Mouse (Mus musculus) central nervous system, embryonic 11.5 days (tissue): ENCODE results near the gene Slc17a1. TPM values are rescaled to one million over a fixed set of nuclear protein-coding genes. Genes with fewer than 3 reads are reported as not detected.

Experiments used
- polyA plus RNA-seq: library from polyadenylated mRNA; depleted of rRNA; stranded (reverse); fragments of >200 nt; gene quantifications from 2 replicates; pipeline ENCODE4 v1.2.3, GENCODE M21; 2012; rRNA removed

Gene Slc17a1
- polyA plus RNA-seq, result 0.02 TPM in 1 of 2 replicates, not detected in the other

DNA sequence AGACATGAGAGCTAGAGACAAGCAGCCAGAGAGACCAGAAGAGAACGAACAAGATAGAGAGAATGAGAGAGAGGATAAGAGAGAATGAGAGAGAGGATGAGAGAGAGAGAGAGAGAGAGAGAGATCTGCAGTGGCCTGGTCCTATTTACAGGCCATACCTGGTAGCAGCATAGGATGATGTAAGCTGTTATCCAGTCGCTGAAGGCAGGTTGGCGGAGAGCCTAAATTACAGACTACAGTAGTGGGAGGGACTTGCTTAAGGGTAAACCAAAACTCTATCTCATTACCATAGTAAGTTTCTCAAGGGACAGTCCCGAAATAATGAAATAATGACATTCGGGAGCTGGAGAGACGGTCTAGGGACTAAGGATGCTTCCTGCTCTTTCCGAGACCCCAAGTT is at the start of gene Slc17a1:
Slc17a1 (plus strand) TSS at position 346 of the 400 bp plus-strand sequence.

DNA sequence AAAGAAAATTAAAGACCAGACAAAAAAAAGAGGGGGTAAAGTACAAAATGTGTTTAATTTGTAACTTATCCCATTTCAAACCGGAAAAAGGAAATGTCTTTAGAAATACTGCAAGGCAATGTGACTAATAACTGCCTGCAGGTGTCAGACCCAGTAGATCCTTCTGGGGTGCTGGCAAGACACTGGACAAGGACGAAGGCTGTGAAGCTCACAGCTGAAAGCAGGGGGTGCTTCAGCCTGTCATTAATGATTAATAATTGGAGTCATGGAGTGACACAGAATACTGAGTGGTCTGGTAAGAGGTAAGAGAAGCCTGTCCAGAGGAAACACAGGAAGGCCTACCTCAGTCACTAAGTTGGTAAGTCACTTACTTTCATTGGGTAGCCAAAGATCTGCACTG is 28.2 kb upstream of the Slc17a1 start, which contains the start of gene Slc17a3:
Slc17a3 (plus strand) TSS at position 127 of the 400 bp plus-strand sequence.

GRCm38 (mm10) chr13:23914376-23915167 is 47.0 kb downstream of the Slc17a1 start, which contains the start of gene Slc17a4:
Gene Slc17a4, minus strand, starts transcription at chr13:23915009.

GRCm38 (mm10) chr13:23933421-23934210 is 66.1 kb downstream of the Slc17a1 start, which contains the start of gene Hist1h2ba:
Gene Hist1h2ba, minus strand, starts transcription at chr13:23934156.

DNA sequence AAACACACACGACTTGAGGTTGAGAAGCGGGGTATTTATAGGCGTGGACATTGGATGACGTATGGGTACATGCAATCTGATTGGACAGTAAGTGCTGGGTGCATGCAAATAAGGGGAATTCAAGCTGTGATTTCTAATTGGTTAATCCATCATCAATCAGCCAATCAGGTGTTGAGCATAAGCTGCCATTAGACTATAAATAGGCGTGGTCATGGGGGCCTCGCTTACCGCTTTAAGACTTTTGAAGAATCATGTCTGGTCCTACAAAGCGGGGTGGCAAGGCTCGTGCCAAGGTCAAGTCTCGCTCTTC is 66.6 kb downstream of the Slc17a1 start, which contains the start of gene Hist1h2aa:
Hist1h2aa (plus strand) TSS at position 252 of the 310 bp plus-strand sequence.

Other genes starting within 250 kb of the Slc17a1 start
- gene Hist1h2be, start 246.6 kb upstream of the Slc17a1 start, polyA plus RNA-seq, result 1.9 and 4.2 TPM in 2 replicates
- 11.1 and 13.7 TPM in 2 replicates for gene Hist1h1e, start 245.2 kb upstream of the Slc17a1 start, polyA plus RNA-seq
- 1.2 and 2.0 TPM in 2 replicates for gene Hist1h2ac, start 183.8 kb upstream of the Slc17a1 start, polyA plus RNA-seq
- 17.0 and 27.2 TPM in 2 replicates for gene Hist1h2bc, start 183.6 kb upstream of the Slc17a1 start, polyA plus RNA-seq
- gene Hist1h1t, start 171.9 kb upstream of the Slc17a1 start, polyA plus RNA-seq, result 0.11 and 0.17 TPM in 2 replicates
- gene Hist1h4c, start 169.3 kb upstream of the Slc17a1 start, polyA plus RNA-seq, result 7.5 and 10.3 TPM in 2 replicates
- gene Hfe, start 156.9 kb upstream of the Slc17a1 start, polyA plus RNA-seq, result 1.8 and 1.9 TPM in 2 replicates
- gene Hist1h1c, start 128.9 kb upstream of the Slc17a1 start, polyA plus RNA-seq, result 13.2 and 15.1 TPM in 2 replicates
- 51.1 and 52.4 TPM in 2 replicates for gene Hist1h3c, start 122.1 kb upstream of the Slc17a1 start, polyA plus RNA-seq
- 6.3 and 16.8 TPM in 2 replicates for gene Hist1h2bb, start 121.0 kb upstream of the Slc17a1 start, polyA plus RNA-seq
- 44.2 and 53.2 TPM in 2 replicates for gene Hist1h2ab, start 116.6 kb upstream of the Slc17a1 start, polyA plus RNA-seq
- 52.8 and 64.6 TPM in 2 replicates for gene Hist1h3b, start 115.5 kb upstream of the Slc17a1 start, polyA plus RNA-seq
- gene Hist1h4b, start 110.7 kb upstream of the Slc17a1 start, polyA plus RNA-seq, result 29.2 and 64.2 TPM in 2 replicates
- 7.3 and 15.7 TPM in 2 replicates for gene Hist1h4a, start 106.5 kb upstream of the Slc17a1 start, polyA plus RNA-seq
- gene Hist1h3a, start 105.4 kb upstream of the Slc17a1 start, polyA plus RNA-seq, result 31.4 and 33.8 TPM in 2 replicates
- gene Hist1h1a, start 104.1 kb upstream of the Slc17a1 start, polyA plus RNA-seq, result 9.1 and 22.2 TPM in 2 replicates
- gene Trim38, start 97.8 kb upstream of the Slc17a1 start, polyA plus RNA-seq, result not detected in 2 replicates
- gene Slc17a2, start 60.8 kb upstream of the Slc17a1 start, polyA plus RNA-seq, result 0.01 and 0.04 TPM in 2 replicates
- 0.06 and 0.08 TPM in 2 replicates for gene Slc17a3, start 28.3 kb upstream of the Slc17a1 start, polyA plus RNA-seq
- 0.05 and 0.10 TPM in 2 replicates for gene Slc17a4, start 47.3 kb downstream of the Slc17a1 start, polyA plus RNA-seq
- not detected in 2 replicates for gene Hist1h2ba, start 66.4 kb downstream of the Slc17a1 start, polyA plus RNA-seq
- not detected in 2 replicates for gene Hist1h2aa, start 66.7 kb downstream of the Slc17a1 start, polyA plus RNA-seq
- gene Scgn, start 123.5 kb downstream of the Slc17a1 start, polyA plus RNA-seq, result 0.31 and 0.34 TPM in 2 replicates